9 mouse cellular contexts compared by ENCODE assay signal in genomic region chr3:100568443-100569390, GRCm38 (mm10).
A peak's percentile ranks its signal among the peaks of the same experiment; 100 is the strongest.
DNase-seq lines count a peak whose midpoint lies in the region; ATAC-seq and TF ChIP-seq lines count a peak whose summit lies in the region.
"Had no signal": no experiment of that assay in that cellular context is flagged by ENCODE, and none has a peak within 500 bp of the region (broad histone marks: within the 10 kb centered on the region; RNA-seq: fewer than 3 reads in every experiment).

No protein-coding gene starts in this region.

- no peak overlapping the region for H3K4me2 ChIP-seq in forebrain, embryonic 14.5 days (ENCODE audit: low read length)
- no peak overlapping the region for H3K4me2 ChIP-seq in forebrain, embryonic 12.5 days
- no peak overlapping the region for H3K4me2 ChIP-seq in neural tube, embryonic 12.5 days (replicated peaks)
- H3K4me2 ChIP-seq in hindbrain, embryonic 15.5 days: no peak overlapping the region
- no peak overlapping the region for H3K4me2 ChIP-seq in stomach, postnatal 0 days (replicated peaks; ENCODE audit: low read depth)

- ATAC-seq in forebrain, embryonic 14.5 days: peak; percentile 60; the same call in 1 of the 2 replicates
- no peak for ATAC-seq in forebrain, embryonic 12.5 days (ENCODE audit: low FRiP score)
- ATAC-seq in neural tube, embryonic 12.5 days (ENCODE audit: low FRiP score, low read depth): peak; percentile 37; the same call in 1 of the 2 replicates
- ATAC-seq in hindbrain, embryonic 15.5 days (ENCODE audit: low FRiP score, low read depth): peak; percentile 45; the same call in 1 of the 2 replicates
- no peak; the same call in 1 of the 2 replicates for ATAC-seq in stomach, postnatal 0 days (ENCODE audit: low FRiP score, low TSS enrichment)

- no peaks in the 10 kb centered on the region for H3K9me3 ChIP-seq in forebrain, embryonic 14.5 days (replicated peaks; ENCODE audit: control insufficient read depth, low read length)
- no peaks in the 10 kb centered on the region for H3K9me3 ChIP-seq in forebrain, embryonic 12.5 days
- H3K9me3 ChIP-seq in neural tube, embryonic 12.5 days: no peaks in the 10 kb centered on the region
- no peaks in the 10 kb centered on the region for H3K9me3 ChIP-seq in hindbrain, embryonic 15.5 days
- no peaks in the 10 kb centered on the region for H3K9me3 ChIP-seq in stomach, postnatal 0 days (ENCODE audit: control insufficient read depth, low read length)

- H3K36me3 ChIP-seq in forebrain, embryonic 14.5 days (ENCODE audit: control insufficient read depth, insufficient read depth, low read length): peaks cover 5% of the 10 kb centered on the region; the same call in 1 of the 2 replicates
- H3K36me3 ChIP-seq in forebrain, embryonic 12.5 days (replicated peaks): 0 out of 2 replicates have a peak, but pooled peaks cover 5% of the 10 kb centered on the region
- H3K36me3 ChIP-seq in neural tube, embryonic 12.5 days: peaks cover 2% of the 10 kb centered on the region; the same call in 1 of the 2 replicates
- H3K36me3 ChIP-seq in hindbrain, embryonic 15.5 days: peaks cover 9% of the 10 kb centered on the region; the same call in 1 of the 2 replicates
- no peaks in the 10 kb centered on the region for H3K36me3 ChIP-seq in stomach, postnatal 0 days (ENCODE audit: control insufficient read depth, insufficient read depth, low read length)

- no peak overlapping the region for H3K27ac ChIP-seq in forebrain, embryonic 14.5 days (ENCODE audit: low read depth, low read length)
- no peak overlapping the region for H3K27ac ChIP-seq in forebrain, embryonic 12.5 days
- no peak overlapping the region for H3K27ac ChIP-seq in neural tube, embryonic 12.5 days
- H3K27ac ChIP-seq in hindbrain, embryonic 15.5 days (replicated peaks): no peak overlapping the region
- H3K27ac ChIP-seq in stomach, postnatal 0 days (replicated peaks): no peak overlapping the region

- TF ChIP-seq CTCF in stomach, postnatal 0 days (IDR thresholded peaks at IDR 0.05; ENCODE audit: low read depth): peak; percentile 80

- 87% methylated on average over 13 of the region's 13 CpGs for WGBS in forebrain, embryonic 14.5 days
- 88% methylated on average over 13 of the region's 13 CpGs for WGBS in forebrain, embryonic 12.5 days
- WGBS in neural tube, embryonic 12.5 days: 86% methylated on average over 13 of the region's 13 CpGs
- 86% methylated on average over 13 of the region's 13 CpGs for WGBS in hindbrain, embryonic 15.5 days
- WGBS in stomach, postnatal 0 days: 86% methylated on average over 13 of the region's 13 CpGs

- DNase-seq in forebrain, embryonic 14.5 days (ENCODE audit: low spot score): peak; percentile 39
- DNase-seq in neural tube, embryonic 10.5 days (ENCODE audit: extremely low spot score, low spot score): no peak
- no peak for DNase-seq in stomach, postnatal 0 days (ENCODE audit: low spot score)
- no peak for DNase-seq in thymus, postnatal 14 days
- no peak for DNase-seq in adrenal gland, adult 2 months

- H3K9ac ChIP-seq in forebrain, embryonic 14.5 days (ENCODE audit: low read length): no peak overlapping the region
- H3K9ac ChIP-seq in forebrain, embryonic 12.5 days: no peak overlapping the region
- H3K9ac ChIP-seq in neural tube, embryonic 12.5 days: no peak overlapping the region
- H3K9ac ChIP-seq in hindbrain, embryonic 15.5 days: no peak overlapping the region
- no peak overlapping the region for H3K9ac ChIP-seq in stomach, postnatal 0 days (ENCODE audit: low read length)

- no peaks in the 10 kb centered on the region for H3K27me3 ChIP-seq in forebrain, embryonic 14.5 days (replicated peaks; ENCODE audit: control insufficient read depth, insufficient read depth, low read length)
- H3K27me3 ChIP-seq in forebrain, embryonic 12.5 days: no peaks in the 10 kb centered on the region
- no peaks in the 10 kb centered on the region for H3K27me3 ChIP-seq in neural tube, embryonic 12.5 days (replicated peaks)
- H3K27me3 ChIP-seq in hindbrain, embryonic 15.5 days: no peaks in the 10 kb centered on the region
- H3K27me3 ChIP-seq in stomach, postnatal 0 days (ENCODE audit: control insufficient read depth, insufficient read depth, low read length): no peaks in the 10 kb centered on the region

- no peaks in the 10 kb centered on the region for H3K4me1 ChIP-seq in forebrain, embryonic 14.5 days (ENCODE audit: control insufficient read depth, insufficient read depth, low read length)
- H3K4me1 ChIP-seq in forebrain, embryonic 12.5 days: no peaks in the 10 kb centered on the region
- H3K4me1 ChIP-seq in neural tube, embryonic 12.5 days: no peaks in the 10 kb centered on the region
- H3K4me1 ChIP-seq in hindbrain, embryonic 15.5 days (replicated peaks): no peaks in the 10 kb centered on the region
- no peaks in the 10 kb centered on the region for H3K4me1 ChIP-seq in stomach, postnatal 0 days (replicated peaks; ENCODE audit: control insufficient read depth, insufficient read depth)

- H3K4me3 ChIP-seq in forebrain, embryonic 14.5 days (ENCODE audit: low read depth, low read length): no peak overlapping the region
- no peak overlapping the region for H3K4me3 ChIP-seq in forebrain, embryonic 12.5 days (replicated peaks)
- H3K4me3 ChIP-seq in neural tube, embryonic 12.5 days: no peak overlapping the region
- H3K4me3 ChIP-seq in hindbrain, embryonic 15.5 days: no peak overlapping the region
- no peak overlapping the region for H3K4me3 ChIP-seq in stomach, postnatal 0 days (ENCODE audit: low read depth, low read length)
- H3K4me3 ChIP-seq: erythroblast, embryonic 14.5 days had no signal

- TF ChIP-seq EP300 in stomach, postnatal 0 days (optimal IDR thresholded peaks at IDR 0.05): no peak

Comparison
In these comparisons a context has a peak if more than half of its experiments do, and no peak if none do; other contexts are left out.
1. ATAC-seq: peak in forebrain, embryonic 14.5 days (single experiment), neural tube, embryonic 12.5 days (single experiment) and hindbrain, embryonic 15.5 days (single experiment); none in forebrain, embryonic 12.5 days (single experiment) and stomach, postnatal 0 days (single experiment).